Comparison of ENCODE assay signal across 9 mouse cellular contexts in the genomic region with DNA sequence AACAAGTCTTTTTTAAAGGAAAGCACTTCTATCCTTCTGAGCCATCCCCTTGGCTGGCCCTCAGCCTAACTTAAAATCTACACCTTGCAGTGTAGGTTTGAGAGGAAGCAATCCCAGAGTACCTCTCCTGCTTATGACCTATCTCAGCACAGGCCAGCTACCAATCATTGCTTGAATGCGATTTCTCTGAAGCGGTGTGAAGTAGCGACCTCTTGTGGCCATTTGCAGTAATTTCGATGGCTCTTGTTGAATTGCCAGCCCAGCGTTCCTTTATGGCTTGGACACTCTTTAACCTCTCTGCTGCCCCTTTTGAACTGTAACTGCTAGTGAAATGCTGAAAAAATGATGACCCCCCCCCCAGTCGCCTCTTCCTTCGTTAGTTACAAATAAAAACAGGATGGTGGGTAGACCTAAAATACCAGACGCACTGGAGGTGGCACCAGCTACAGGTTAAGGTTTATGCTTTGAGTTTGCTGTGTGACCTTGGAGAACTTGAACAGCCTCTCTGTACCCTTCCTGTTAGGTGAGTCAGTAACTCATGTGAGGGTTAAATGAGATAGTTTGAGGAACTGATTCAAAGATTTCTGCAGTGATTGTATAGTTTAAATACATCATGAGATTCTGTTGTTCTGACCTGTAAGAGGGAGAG.
DNase-seq lines count a peak whose midpoint lies in the region; ATAC-seq lines count a peak whose summit lies in the region.
"Had no signal": no experiment of that assay in that cellular context is flagged by ENCODE, and none has a peak within 500 bp of the region (broad histone marks: within the 10 kb centered on the region; RNA-seq: fewer than 3 reads in every experiment).

No protein-coding gene starts in this region.

- H3K36me3 ChIP-seq in forebrain, embryonic 13.5 days (ENCODE audit: poor library complexity, severe bottlenecking): no peaks in the 10 kb centered on the region

- H3K4me1 ChIP-seq in forebrain, embryonic 13.5 days: no peaks in the 10 kb centered on the region

- no peak overlapping the region for H3K9ac ChIP-seq in forebrain, embryonic 13.5 days

- ATAC-seq in forebrain, embryonic 13.5 days: peak; percentile 80
- peak; percentile 61 to 73; a peak in 3 of 4 replicates for ATAC-seq in hematopoietic stem cell, adult 5-6 weeks (replicated peaks in 1 of 2; ENCODE audit: insufficient read depth in 1 of 2, low FRiP score in 2 of 2, low TSS enrichment in 1 of 2, low read depth in 1 of 2, poor library complexity in 2 of 2, severe bottlenecking in 2 of 2)

- no peaks in the 10 kb centered on the region for H3K9me3 ChIP-seq in forebrain, embryonic 13.5 days (replicated peaks)
- H3K9me3 ChIP-seq: megakaryocyte, embryonic 14.5 days had no signal

- no peaks in the 10 kb centered on the region for H3K27me3 ChIP-seq in forebrain, embryonic 13.5 days
- H3K27me3 ChIP-seq: megakaryocyte, embryonic 14.5 days had no signal

- WGBS in forebrain, embryonic 13.5 days: 10% methylated on average over 8 of the region's 8 CpGs

- no peak overlapping the region for H3K4me2 ChIP-seq in forebrain, embryonic 13.5 days

- DNase-seq in MN1 (ENCODE audit: low spot score): peak; percentile 82
- DNase-seq in c-Kit-positive CD71-positive TER-119-positive erythroid progenitor cells, embryonic 14.5 days (ENCODE audit: low spot score): peak; percentile 47
- DNase-seq in layer of hippocampus, adult 8-10 months (ENCODE audit: low spot score in 2 of 2): peak; percentile 58 to 79
- DNase-seq in lung, postnatal 10 days: peak; percentile 81
- DNase-seq in retina, postnatal 1 day: peak; percentile 91
- DNase-seq in thymus, postnatal 4 days: peak; percentile 80

- no peak overlapping the region for H3K4me3 ChIP-seq in forebrain, embryonic 13.5 days
- H3K4me3 ChIP-seq: megakaryocyte, embryonic 14.5 days had no signal

- no peak overlapping the region for H3K27ac ChIP-seq in forebrain, embryonic 13.5 days
